ENCODE assay signal across 10 mouse cellular contexts in genomic region chr1:105522321-105522720, GRCm38 (mm10).
"Had no signal": no experiment of that assay in that cellular context is flagged by ENCODE, and none has a peak within 500 bp of the region (broad histone marks: within the 10 kb centered on the region; RNA-seq: fewer than 3 reads in every experiment).

No protein-coding gene starts in this region.

- DNase-seq: liver, postnatal 0 days; lung, adult 2 months; lung, postnatal 14 days; lung, postnatal 36 days; retina, postnatal 1 day; right cerebral cortex, adult 18-20 months; right cerebral cortex, postnatal 25 days; thymus, adult 2 months; thymus, postnatal 25 days; thymus, postnatal 4 days had no signal
